Mouse (Mus musculus) CH12.LX (cell line): ENCODE measurements at regions not wholly inside any gene's neighbourhood (a gene's known extent, or its start where the extent isn't known, plus 50 kb on each side); places are given as distances from the start of the nearest gene placed in this dataset.

Experiments
- POLR2A ChIP-seq: IDR thresholded peaks from 2 replicates; pipeline ENCODE4 v1.6.1; 2011; ENCODE audit warnings: low read depth, mild to moderate bottlenecking, improper control_type of control experiment, low read length
- RCOR1 ChIP-seq: conservative IDR thresholded peaks from 2 replicates; pipeline ENCODE4 v1.6.1; 2012; ENCODE audit warnings: low read depth, mild to moderate bottlenecking, inconsistent platforms, low read length, improper control_type of control experiment

- TF ChIP-seq POLR2A (no peak), RCOR1 (no peak)
Observed at GRCm38 (mm10) chr12:95424739-95425138, 267.3 kb upstream of the Flrt2 start.
